Mouse (Mus musculus) liver, postnatal 0 days (tissue): ENCODE data around the gene 4930404H24Rik. TPM values are rescaled to one million over a fixed set of nuclear protein-coding genes. Genes with fewer than 3 reads are reported as not detected.
A peak's percentile ranks its signal among the peaks of the same experiment; 100 is the strongest.

Experiments
- ATAC-seq: fragments of 200-750 bp; cut with Nextera tagmentation; 2 replicates; pipeline ENCODE4 v1.8.0; 2017; ENCODE audit warnings: mild to moderate bottlenecking, moderate library complexity
- DNase-seq: peaks from one replicate; pipeline ENCODE4 v3.0.0-alpha.2; 2016
- H3K27ac ChIP-seq: fragments of 300-500 bp; sonication (generic); 2 replicates; pipeline ENCODE4 v1.5.1; 2014; ENCODE audit warnings: antibody characterized with exemption, moderate library complexity, mild to moderate bottlenecking, low read depth
- H3K27me3 ChIP-seq: fragments of 300-500 bp; sonication (generic); 2 replicates; pipeline ENCODE4 v1.6.1; 2014; ENCODE audit warnings: low read length, control low read depth, mixed read lengths; ENCODE audit not compliant: insufficient read depth
- H3K36me3 ChIP-seq: fragments of 300-500 bp; sonication (generic); replicated peaks from 2 replicates; pipeline ENCODE4 v1.6.1; 2014; ENCODE audit warnings: mild to moderate bottlenecking, control low read depth, low read length, moderate library complexity, mixed read lengths; ENCODE audit not compliant: insufficient read depth
- H3K4me1 ChIP-seq: fragments of 300-500 bp; sonication (generic); 2 replicates; pipeline ENCODE4 v1.6.1; 2014; ENCODE audit warnings: antibody characterized with exemption, mild to moderate bottlenecking, control low read depth; ENCODE audit not compliant: insufficient read depth
- H3K4me2 ChIP-seq: fragments of 300-500 bp; sonication (generic); 2 replicates; pipeline ENCODE4 v1.6.1; 2014; ENCODE audit warnings: low read depth, mild to moderate bottlenecking, low read length, moderate library complexity, mixed read lengths
- H3K4me3 ChIP-seq: fragments of 300-500 bp; sonication (generic); 2 replicates; pipeline ENCODE4 v1.5.1; 2014; ENCODE audit warnings: low read depth, low read length
- H3K9ac ChIP-seq: fragments of 300-500 bp; sonication (generic); replicated peaks from 2 replicates; pipeline ENCODE4 v1.6.1; 2014; ENCODE audit warnings: mild to moderate bottlenecking, moderate library complexity
- H3K9me3 ChIP-seq: fragments of 300-500 bp; sonication (generic); 2 replicates; pipeline ENCODE4 v1.6.1; 2016; ENCODE audit warnings: mild to moderate bottlenecking, control low read depth, low read length, mixed read lengths
- CTCF ChIP-seq: sonication (generic); IDR thresholded peaks from 2 replicates; pipeline ENCODE4 v1.5.1; 2016; ENCODE audit warnings: antibody characterized with exemption, low read depth
- EP300 ChIP-seq: IDR thresholded peaks from 2 replicates; pipeline ENCODE4 v1.6.1; 2016; ENCODE audit warnings: antibody characterized with exemption, low read depth, mild to moderate bottlenecking
- WGBS: fragments of 180-500 bp; shearing (Covaris S2); extraction: QIAGEN DNeasy Blood & Tissue Kit; methylation state at CpG from one replicate; pipeline ENCODE4 v1.1.7; 2014; ENCODE audit not compliant: insufficient replicate concordance; 5-methylcytosine and 5-hydroxymethylcytosine counted together
- polyA plus RNA-seq: library from polyadenylated mRNA; unstranded; fragments of >200 nt; fragmentation: Nextera tagmentation; extraction: Ambion mirVana; gene quantifications from 2 replicates; pipeline ENCODE4 v1.2.1, GENCODE M21; 2015

The 4930404H24Rik gene
- polyA plus RNA-seq, 1 experiment from 2014 or later = not detected

- no peak for ATAC-seq
- H3K36me3 ChIP-seq = no peaks in the 10 kb centered on the region
- H3K9ac ChIP-seq = no peak overlapping the region
- no peaks in the 10 kb centered on the region for H3K9me3 ChIP-seq
- no peak overlapping the region for H3K4me2 ChIP-seq
- 39% methylated on average over 3 of the region's 3 CpGs for whole genome bisulfite sequencing
- TF ChIP-seq CTCF (no peak), EP300 (no peak)
- H3K27me3 ChIP-seq = no peaks in the 10 kb centered on the region
- H3K4me3 ChIP-seq = no peak overlapping the region
- no peak for DNase-seq
- peaks cover 23% of the 10 kb centered on the region for H3K4me1 ChIP-seq
- H3K27ac ChIP-seq = peak overlapping the region; percentile 13; the same call in 1 of the 2 replicates
These were observed 34.6 kb upstream of the 4930404H24Rik start for GRCm38 (mm10) chr2:153458022-153458441.

GRCm38 (mm10) chr2:153463257-153463656 is 29.3 kb upstream of the 4930404H24Rik start:
- TF ChIP-seq EP300 = no peak
- peak; percentile 51; the same call in 1 of the 2 replicates for TF ChIP-seq CTCF
- Histone ChIP-seq H3K4me2 (no peak overlapping the region), H3K4me1 (peaks cover 4% of the 10 kb centered on the region), H3K27me3 (no peaks in the 10 kb centered on the region), H3K9ac (no peak overlapping the region), H3K27ac (no peak overlapping the region), H3K36me3 (no peaks in the 10 kb centered on the region), H3K9me3 (no peaks in the 10 kb centered on the region), H3K4me3 (no peak overlapping the region)
- ATAC-seq (no peak), DNase-seq (no peak)
- 86% methylated on average over 3 of the region's 3 CpGs for WGBS

- DNase-seq = no peak
- no peak for TF ChIP-seq EP300
- TF ChIP-seq CTCF = no peak
- no peaks in the 10 kb centered on the region for H3K36me3 ChIP-seq
These were observed 25.2 kb upstream of the 4930404H24Rik start for GRCm38 (mm10) chr2:153467372-153467771.

GRCm38 (mm10) chr2:153469317-153469716 is 23.3 kb upstream of the 4930404H24Rik start:
- H3K27ac ChIP-seq = no peak overlapping the region
- no peak overlapping the region for H3K4me2 ChIP-seq
- no peak overlapping the region for H3K4me3 ChIP-seq
- no peaks in the 10 kb centered on the region for H3K27me3 ChIP-seq
- H3K4me1 ChIP-seq = peaks cover 5% of the 10 kb centered on the region; the same call in 1 of the 2 replicates
- DNase-seq (no peak), ATAC-seq (no peak)
- no peaks in the 10 kb centered on the region for H3K36me3 ChIP-seq
- H3K9me3 ChIP-seq = no peaks in the 10 kb centered on the region
- H3K9ac ChIP-seq = no peak overlapping the region
- TF ChIP-seq EP300 = no peak
- no peak for TF ChIP-seq CTCF
- WGBS = 47% methylated on average over 2 of the region's 2 CpGs

More at GRCm38 (mm10) chr2:153467372-153467771, 25.2 kb upstream of the 4930404H24Rik start:
- 42% methylated on average over 1 of the region's 1 CpGs for WGBS
- Histone ChIP-seq H3K9me3 (no peaks in the 10 kb centered on the region), H3K27me3 (no peaks in the 10 kb centered on the region), H3K4me1 (peaks cover 5% of the 10 kb centered on the region; the same call in 1 of the 2 replicates), H3K4me3 (no peak overlapping the region), H3K27ac (no peak overlapping the region), H3K4me2 (no peak overlapping the region), H3K9ac (no peak overlapping the region)
- no peak for ATAC-seq

- ATAC-seq (no peak), DNase-seq (no peak)
- H3K9me3 ChIP-seq = no peaks in the 10 kb centered on the region
- H3K4me1 ChIP-seq = peaks cover 5% of the 10 kb centered on the region; the same call in 1 of the 2 replicates
- no peak overlapping the region for H3K4me2 ChIP-seq
- H3K27me3 ChIP-seq = no peaks in the 10 kb centered on the region
- 67% methylated on average over 4 of the region's 4 CpGs for WGBS
- no peak overlapping the region for H3K4me3 ChIP-seq
- H3K27ac ChIP-seq = no peak overlapping the region
- H3K9ac ChIP-seq = no peak overlapping the region
- no peaks in the 10 kb centered on the region for H3K36me3 ChIP-seq
- TF ChIP-seq EP300 = no peak
- TF ChIP-seq CTCF = no peak
These were observed 22.8 kb upstream of the 4930404H24Rik start for GRCm38 (mm10) chr2:153469764-153470163.

- H3K36me3 ChIP-seq = no peaks in the 10 kb centered on the region
- ATAC-seq (no peak), DNase-seq (no peak)
- H3K4me2 ChIP-seq = no peak overlapping the region
- H3K9ac ChIP-seq = no peak overlapping the region
- H3K27ac ChIP-seq = no peak overlapping the region
- no peaks in the 10 kb centered on the region for H3K27me3 ChIP-seq
- 79% methylated on average over 3 of the region's 3 CpGs for WGBS
- H3K9me3 ChIP-seq = no peaks in the 10 kb centered on the region
- no peak for TF ChIP-seq EP300
- no peak for TF ChIP-seq CTCF
- no peak overlapping the region for H3K4me3 ChIP-seq
- H3K4me1 ChIP-seq = peaks cover 5% of the 10 kb centered on the region; the same call in 1 of the 2 replicates
These were observed 21.6 kb upstream of the 4930404H24Rik start for GRCm38 (mm10) chr2:153470983-153471382.
